Mouse (Mus musculus) induced T-regulatory cell, adult 2 months (primary cell): ENCODE measurements at regions not wholly inside any gene's neighbourhood (a gene's known extent, or its start where the extent isn't known, plus 50 kb on each side); places are given as distances from the start of the nearest gene placed in this dataset.
A peak's percentile ranks its signal among the peaks of the same experiment; 100 is the strongest.

ENCODE experiments used
- DNase-seq: peaks from one replicate; pipeline ENCODE4 v3.0.0-alpha.2; 2012; ENCODE audit warnings: low read depth

DNA sequence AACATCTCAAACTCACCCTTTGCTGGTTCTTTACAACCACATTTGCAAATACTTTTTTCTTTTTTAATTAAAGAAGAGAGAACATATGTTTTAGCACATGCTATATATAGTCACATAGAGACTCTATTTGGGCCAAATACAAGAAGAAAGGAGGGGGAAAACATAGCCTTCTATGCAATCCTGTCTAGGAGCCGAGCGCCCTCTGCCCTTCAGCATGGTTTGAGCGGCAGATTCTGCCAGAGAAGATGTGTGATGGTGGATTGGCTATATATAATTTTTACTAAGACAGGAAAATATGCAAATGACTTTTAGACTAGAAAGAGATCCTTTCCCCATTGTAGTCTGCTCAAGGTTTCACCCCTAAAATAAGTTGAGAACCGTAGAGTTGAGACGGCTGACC lies 60.0 kb upstream of the Myom1 start:
- peak; percentile 26 for DNase-seq

DNA sequence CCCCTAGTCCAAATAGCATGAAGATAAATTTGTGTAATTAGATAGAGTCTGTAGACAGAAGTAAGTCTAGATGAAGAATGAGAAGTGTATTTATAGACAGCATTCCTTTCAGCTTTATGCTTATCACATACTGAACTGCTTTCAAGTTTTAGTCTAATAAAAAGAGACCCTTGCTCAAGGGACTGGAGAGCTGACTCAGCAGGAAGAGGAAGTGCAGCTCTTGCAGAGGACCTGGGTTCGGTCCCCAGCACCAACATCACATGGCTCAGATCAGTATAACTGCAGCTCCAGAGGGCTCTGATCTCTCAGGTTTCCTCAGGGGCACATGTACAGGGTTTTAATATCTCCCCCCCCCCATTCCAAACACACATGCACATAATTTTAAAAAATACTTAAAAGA lies 68.2 kb upstream of the Myom1 start:
- DNase-seq = no peak

DNA sequence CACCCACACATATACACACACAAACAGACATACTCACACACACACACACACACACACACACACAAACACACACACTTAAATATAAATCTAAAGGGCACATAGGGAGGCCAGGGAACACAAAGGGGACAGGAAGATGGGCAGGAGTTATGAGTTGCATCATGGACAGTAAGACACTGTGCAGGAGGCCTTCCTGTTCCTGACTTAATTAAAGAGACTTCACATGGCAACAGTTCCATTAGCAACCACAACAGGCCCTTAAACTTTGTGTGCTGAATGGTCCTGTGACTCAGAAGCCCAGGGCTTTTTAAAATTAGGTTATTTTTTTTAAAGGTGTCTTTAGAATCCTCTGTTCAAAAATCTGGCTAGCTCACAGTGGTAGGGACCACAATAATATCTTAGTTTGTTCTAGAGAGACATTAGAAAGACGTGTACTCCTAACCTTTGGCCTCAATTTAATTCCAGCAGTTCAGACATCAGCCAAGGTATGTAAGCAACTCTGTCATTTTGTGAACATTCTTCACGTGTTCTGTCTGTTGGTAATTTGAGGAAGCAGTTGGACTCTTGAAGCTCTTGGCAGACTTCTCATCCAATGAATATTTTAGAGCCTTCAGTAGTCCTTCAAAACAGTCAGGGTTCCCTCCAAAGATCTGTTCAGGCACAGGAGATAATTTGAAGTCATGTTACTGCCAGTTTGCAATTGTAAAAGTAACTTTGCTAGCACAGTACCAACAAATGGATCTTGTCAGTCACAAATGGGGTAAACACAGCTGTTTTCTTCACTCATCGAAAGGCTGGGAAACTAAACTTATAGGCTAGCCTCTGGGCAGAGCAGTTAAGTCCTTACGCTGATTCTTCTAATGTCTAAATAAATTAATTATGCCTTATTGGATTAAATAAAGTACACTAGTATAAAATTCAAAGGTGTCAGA lies 69.0 kb upstream of the Myom1 start:
- no peak for DNase-seq

DNA sequence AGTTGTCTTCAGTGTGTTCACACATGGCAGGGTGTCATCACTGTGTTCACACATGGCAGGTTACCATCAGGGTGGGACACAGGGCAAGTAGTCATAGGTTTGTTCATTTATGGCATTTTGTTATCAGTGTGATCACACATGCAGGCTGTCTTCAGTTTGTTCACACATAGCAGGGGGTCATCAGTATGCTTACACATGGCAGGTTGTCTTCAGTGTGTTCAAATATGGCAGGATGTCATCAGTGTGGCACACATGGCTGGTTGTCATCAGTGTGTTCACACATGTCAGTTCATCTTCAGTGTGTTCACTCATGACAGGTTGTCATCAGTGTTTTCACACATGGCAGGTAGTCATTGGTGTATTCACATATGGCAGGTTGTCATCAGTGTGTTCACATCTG lies 69.9 kb upstream of the Myom1 start:
- DNase-seq = no peak

GRCm38 (mm10) chr17:70930600-70930999 lies 71.8 kb upstream of the Myom1 start:
- no peak for DNase-seq

- DNase-seq = no peak
Observed at GRCm38 (mm10) chr17:70929582-70929981, 72.9 kb upstream of the Myom1 start.

DNA sequence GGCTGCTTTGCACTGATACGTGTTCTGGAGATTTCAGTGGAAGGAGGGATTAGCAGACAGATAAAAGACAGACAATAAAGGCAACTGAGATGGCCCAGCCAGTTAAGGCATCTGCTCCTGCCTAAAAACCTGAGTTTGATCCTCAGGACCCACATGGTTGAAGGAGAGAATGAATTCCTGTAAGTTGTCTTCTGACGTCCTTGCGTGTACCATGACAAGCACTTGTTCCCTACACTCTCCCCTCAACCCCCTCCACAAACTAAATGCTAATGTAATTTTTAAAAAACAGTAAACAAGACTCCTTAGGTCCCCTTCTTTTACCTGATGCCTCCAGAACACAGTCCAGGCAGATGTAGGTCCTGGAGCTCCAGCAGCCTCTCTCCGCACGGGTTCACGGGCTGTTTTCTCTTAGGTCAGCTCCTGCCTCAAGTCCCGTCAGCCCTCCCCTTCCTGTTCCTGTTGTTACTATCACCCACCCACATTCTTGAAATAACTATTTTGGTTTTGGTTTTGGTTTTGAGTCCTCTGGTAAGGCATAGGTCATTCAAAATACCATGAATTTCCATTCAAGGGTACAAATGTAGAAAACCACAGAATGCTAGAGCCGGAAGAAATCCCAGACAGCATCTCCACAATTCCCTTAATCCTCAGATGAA lies 71.3 kb upstream of the Tgif1 start:
- DNase-seq = peak; percentile 90

DNA sequence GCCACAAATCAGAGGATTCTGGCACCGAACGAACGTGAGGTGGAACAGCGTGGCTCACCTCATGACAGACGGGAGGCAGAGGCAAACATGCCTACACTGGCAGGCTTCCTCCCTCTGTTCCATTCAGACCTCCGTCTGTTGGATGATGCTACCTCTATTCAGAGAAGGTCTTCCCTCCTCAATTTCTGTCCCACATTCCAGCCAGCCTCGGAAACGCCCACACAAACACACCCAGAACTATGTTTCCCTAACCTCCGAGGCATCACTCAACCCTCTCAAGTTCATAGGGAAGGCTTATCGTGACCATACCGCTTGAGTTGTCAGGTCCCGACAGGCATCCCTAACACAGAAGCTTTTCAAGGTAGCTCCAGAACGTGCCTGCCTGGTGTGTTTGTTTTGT lies 68.3 kb upstream of the Tgif1 start:
- DNase-seq = no peak

GRCm38 (mm10) chr17:70920181-70920580 lies 66.8 kb upstream of the Tgif1 start:
- no peak for DNase-seq

DNA sequence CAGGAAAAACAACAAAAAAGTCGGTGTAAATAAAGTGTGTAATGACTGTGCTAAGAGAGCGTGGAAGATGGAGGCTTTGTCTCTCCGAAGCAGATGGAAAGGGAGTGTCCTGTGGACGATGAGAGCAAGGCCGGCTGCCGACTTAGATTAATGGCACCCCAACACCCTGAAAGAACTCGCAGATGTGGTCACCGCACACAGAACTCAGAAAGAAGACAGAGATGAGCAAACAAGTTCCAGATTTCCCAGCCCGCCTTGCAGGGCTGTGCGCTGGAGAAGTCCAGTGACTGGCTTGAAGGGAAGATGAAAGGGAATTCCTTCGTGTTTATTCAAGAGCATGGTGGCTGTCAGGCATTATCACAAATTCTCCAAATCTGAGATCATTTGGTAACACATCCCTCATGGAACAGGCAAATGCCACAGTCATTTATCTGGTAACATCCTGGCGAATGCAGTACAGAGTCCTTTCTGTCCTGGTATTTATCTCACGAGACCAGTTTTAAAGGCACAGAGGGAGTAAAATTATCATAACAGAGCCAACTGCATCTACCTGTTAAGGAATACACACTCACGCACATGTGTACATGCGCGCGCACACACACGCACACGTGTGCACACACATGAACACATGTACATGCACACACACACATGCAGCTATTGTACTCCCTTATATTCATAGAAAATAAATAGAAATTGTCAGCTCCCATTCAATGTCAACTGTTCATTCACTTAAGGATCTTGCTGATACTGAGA lies 64.0 kb upstream of the Tgif1 start:
- no peak for DNase-seq

- DNase-seq = no peak
Observed at GRCm38 (mm10) chr17:70916089-70916750, 62.9 kb upstream of the Tgif1 start.

DNA sequence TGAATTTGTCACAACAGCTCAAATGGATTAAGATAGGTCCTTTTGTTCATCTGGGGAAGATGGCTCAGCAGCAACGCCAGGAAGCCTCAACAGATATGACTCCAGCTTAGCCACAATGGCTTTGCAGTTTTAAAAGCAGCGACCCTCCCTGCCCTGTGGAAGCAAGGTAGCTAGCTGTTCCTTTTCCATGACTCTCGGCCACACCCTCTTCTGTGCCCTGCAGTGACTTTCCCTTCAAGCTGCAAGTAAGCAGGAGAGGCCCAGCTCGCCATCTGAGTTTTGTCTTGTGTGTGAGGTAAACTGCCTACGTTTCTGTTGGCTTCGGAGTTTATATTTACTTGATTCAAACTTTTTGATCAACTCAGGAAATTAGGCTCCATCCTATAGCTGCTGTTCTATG lies 62.1 kb upstream of the Tgif1 start:
- DNase-seq = no peak

DNA sequence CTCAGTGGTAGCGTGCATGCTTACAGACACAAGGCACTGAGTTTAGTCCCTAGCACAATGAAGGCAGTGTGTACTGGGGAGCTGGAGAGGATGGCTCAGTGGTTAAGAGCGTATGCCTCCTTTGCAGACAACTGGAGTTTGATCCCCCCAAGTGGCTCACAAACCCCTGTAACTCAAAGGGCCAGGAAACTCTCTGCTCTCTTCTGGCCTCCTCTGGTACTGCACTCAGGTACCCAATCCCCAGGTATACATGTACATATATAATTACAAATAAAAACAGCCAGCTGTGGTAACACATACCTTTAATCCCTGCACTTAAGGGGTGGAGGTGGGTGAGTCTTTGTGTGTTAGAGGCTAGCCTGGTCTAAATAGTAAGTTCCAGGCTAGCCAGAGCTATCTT lies 56.9 kb upstream of the Tgif1 start:
- peak; percentile 21 for DNase-seq

- no peak for DNase-seq
Observed at GRCm38 (mm10) chr17:70909573-70909972, 56.2 kb upstream of the Tgif1 start.

GRCm38 (mm10) chr17:70908328-70908727 lies 55.0 kb upstream of the Tgif1 start:
- DNase-seq = no peak
